Mouse (Mus musculus) forebrain, postnatal 0 days (tissue): ENCODE measurements at regions not wholly inside any gene's neighbourhood (a gene's known extent, or its start where the extent isn't known, plus 50 kb on each side); places are given as distances from the start of the nearest gene placed in this dataset.

Source experiments
- ATAC-seq: fragments of 200-750 bp; cut with Nextera tagmentation; 2 replicates; pipeline ENCODE4 v1.8.0; 2017; ENCODE audit warnings: mild to moderate bottlenecking, moderate library complexity
- DNase-seq: peaks from one replicate; pipeline ENCODE4 v3.0.0-alpha.2; 2015
- H3K27ac ChIP-seq: fragments of 300-500 bp; sonication (generic); 2 replicates; pipeline ENCODE4 v1.5.1; 2014; ENCODE audit warnings: low read depth, mild to moderate bottlenecking, antibody characterized with exemption, low read length, moderate library complexity, mixed read lengths
- H3K27me3 ChIP-seq: fragments of 300-500 bp; sonication (generic); 2 replicates; pipeline ENCODE4 v1.6.1; 2014; ENCODE audit warnings: mild to moderate bottlenecking, low read length, mixed read lengths; ENCODE audit not compliant: insufficient read depth
- H3K36me3 ChIP-seq: fragments of 300-500 bp; sonication (generic); 2 replicates; pipeline ENCODE4 v1.6.1; 2014; ENCODE audit warnings: mild to moderate bottlenecking, moderate library complexity; ENCODE audit not compliant: insufficient read depth
- H3K4me1 ChIP-seq: fragments of 300-500 bp; sonication (generic); 2 replicates; pipeline ENCODE4 v1.6.1; 2014; ENCODE audit warnings: antibody characterized with exemption; ENCODE audit not compliant: insufficient read depth
- H3K4me2 ChIP-seq: fragments of 300-500 bp; sonication (generic); 2 replicates; pipeline ENCODE4 v1.6.1; 2014; ENCODE audit warnings: low read depth, mild to moderate bottlenecking, moderate library complexity
- H3K4me3 ChIP-seq: fragments of 300-500 bp; sonication (generic); 2 replicates; pipeline ENCODE4 v1.5.1; 2014; ENCODE audit warnings: low read depth, low read length, mixed read lengths
- H3K9ac ChIP-seq: fragments of 300-500 bp; sonication (generic); 2 replicates; pipeline ENCODE4 v1.6.1; 2014; ENCODE audit warnings: mild to moderate bottlenecking
- H3K9me3 ChIP-seq: fragments of 300-500 bp; sonication (generic); 2 replicates; pipeline ENCODE4 v1.6.1; 2016; ENCODE audit warnings: low read length
- CTCF ChIP-seq: sonication (generic); IDR thresholded peaks from 2 replicates; pipeline ENCODE4 v1.5.1; 2016; ENCODE audit warnings: antibody characterized with exemption, control low read depth, low read depth
- WGBS: fragments of 180-500 bp; shearing (Covaris S2); extraction: QIAGEN DNeasy Blood & Tissue Kit; methylation state at CpG from one replicate; pipeline ENCODE4 v1.1.7; 2014; 5-methylcytosine and 5-hydroxymethylcytosine counted together

GRCm38 (mm10) chr10:66930563-66930962 lies 165.4 kb upstream of the Jmjd1c start:
- no peaks in the 10 kb centered on the region for H3K4me1 ChIP-seq
- no peaks in the 10 kb centered on the region for H3K27me3 ChIP-seq
- no peak overlapping the region for H3K4me3 ChIP-seq
- H3K4me2 ChIP-seq: no peak overlapping the region
- 70% methylated on average over 10 of the region's 10 CpGs for WGBS
- ATAC-seq (no peak), DNase-seq (no peak)
- no peak for TF ChIP-seq CTCF
- H3K9me3 ChIP-seq: no peaks in the 10 kb centered on the region
- H3K27ac ChIP-seq: no peak overlapping the region
- no peak overlapping the region for H3K9ac ChIP-seq
- H3K36me3 ChIP-seq: no peaks in the 10 kb centered on the region

GRCm38 (mm10) chr10:66931505-66931904 lies 164.4 kb upstream of the Jmjd1c start:
- Histone ChIP-seq H3K27ac (no peak overlapping the region), H3K4me1 (no peaks in the 10 kb centered on the region), H3K9ac (no peak overlapping the region), H3K4me3 (no peak overlapping the region), H3K36me3 (no peaks in the 10 kb centered on the region), H3K4me2 (no peak overlapping the region), H3K27me3 (no peaks in the 10 kb centered on the region), H3K9me3 (no peaks in the 10 kb centered on the region)
- DNase-seq (no peak), ATAC-seq (no peak)
- no peak for TF ChIP-seq CTCF
- WGBS: 72% methylated on average over 7 of the region's 7 CpGs

- Histone ChIP-seq H3K36me3 (no peaks in the 10 kb centered on the region), H3K4me1 (no peaks in the 10 kb centered on the region), H3K27me3 (no peaks in the 10 kb centered on the region), H3K4me2 (no peak overlapping the region), H3K4me3 (no peak overlapping the region), H3K9me3 (no peaks in the 10 kb centered on the region), H3K27ac (no peak overlapping the region), H3K9ac (no peak overlapping the region)
- WGBS: 87% methylated on average over 6 of the region's 6 CpGs
- DNase-seq: no peak
- ATAC-seq: no peak
- no peak for TF ChIP-seq CTCF
These were observed 163.4 kb upstream of the Jmjd1c start for GRCm38 (mm10) chr10:66932544-66932943.

- no peak for TF ChIP-seq CTCF
- H3K9ac ChIP-seq: no peak overlapping the region
- no peak overlapping the region for H3K4me3 ChIP-seq
- H3K9me3 ChIP-seq: no peaks in the 10 kb centered on the region
- no peak overlapping the region for H3K4me2 ChIP-seq
- H3K27me3 ChIP-seq: no peaks in the 10 kb centered on the region
- no peak for DNase-seq
- no peak overlapping the region for H3K27ac ChIP-seq
- no peak for ATAC-seq
- no peaks in the 10 kb centered on the region for H3K36me3 ChIP-seq
- no peaks in the 10 kb centered on the region for H3K4me1 ChIP-seq
- WGBS: 86% methylated on average over 7 of the region's 7 CpGs
These were observed 162.2 kb upstream of the Jmjd1c start for GRCm38 (mm10) chr10:66933689-66934088.

- H3K9me3 ChIP-seq: no peaks in the 10 kb centered on the region
- H3K9ac ChIP-seq: no peak overlapping the region
- no peak overlapping the region for H3K27ac ChIP-seq
- TF ChIP-seq CTCF: no peak
- WGBS: 75% methylated on average over 6 of the region's 6 CpGs
- ATAC-seq (no peak), DNase-seq (no peak)
- H3K4me3 ChIP-seq: no peak overlapping the region
- H3K36me3 ChIP-seq: no peaks in the 10 kb centered on the region
- H3K4me1 ChIP-seq: no peaks in the 10 kb centered on the region
- H3K4me2 ChIP-seq: no peak overlapping the region
- no peaks in the 10 kb centered on the region for H3K27me3 ChIP-seq
These were observed 160.2 kb upstream of the Jmjd1c start for GRCm38 (mm10) chr10:66935731-66936130.

GRCm38 (mm10) chr10:66937116-66937515 lies 158.8 kb upstream of the Jmjd1c start:
- Histone ChIP-seq H3K9ac (no peak overlapping the region), H3K4me1 (no peaks in the 10 kb centered on the region), H3K4me3 (no peak overlapping the region), H3K9me3 (no peaks in the 10 kb centered on the region), H3K36me3 (no peaks in the 10 kb centered on the region), H3K27ac (no peak overlapping the region), H3K27me3 (no peaks in the 10 kb centered on the region), H3K4me2 (no peak overlapping the region)
- DNase-seq (no peak), ATAC-seq (no peak)
- TF ChIP-seq CTCF: no peak
- 88% methylated on average over 13 of the region's 13 CpGs for WGBS

- Histone ChIP-seq H3K4me2 (no peak overlapping the region), H3K9ac (no peak overlapping the region), H3K4me3 (no peak overlapping the region), H3K27ac (no peak overlapping the region), H3K27me3 (no peaks in the 10 kb centered on the region), H3K4me1 (no peaks in the 10 kb centered on the region), H3K9me3 (no peaks in the 10 kb centered on the region), H3K36me3 (no peaks in the 10 kb centered on the region)
- ATAC-seq: no peak
- TF ChIP-seq CTCF: no peak
- no peak for DNase-seq
- 84% methylated on average over 6 of the region's 6 CpGs for WGBS
These were observed 155.6 kb upstream of the Jmjd1c start for GRCm38 (mm10) chr10:66940368-66940767.

GRCm38 (mm10) chr10:66940922-66941321 lies 155.0 kb upstream of the Jmjd1c start:
- Histone ChIP-seq H3K27ac (no peak overlapping the region), H3K27me3 (no peaks in the 10 kb centered on the region), H3K9ac (no peak overlapping the region), H3K36me3 (no peaks in the 10 kb centered on the region), H3K9me3 (no peaks in the 10 kb centered on the region), H3K4me1 (no peaks in the 10 kb centered on the region), H3K4me2 (no peak overlapping the region), H3K4me3 (no peak overlapping the region)
- DNase-seq (no peak), ATAC-seq (no peak)
- TF ChIP-seq CTCF: no peak
- 82% methylated on average over 5 of the region's 5 CpGs for WGBS
